Mouse (Mus musculus): ENCODE data around the gene Atg5.

DNA sequence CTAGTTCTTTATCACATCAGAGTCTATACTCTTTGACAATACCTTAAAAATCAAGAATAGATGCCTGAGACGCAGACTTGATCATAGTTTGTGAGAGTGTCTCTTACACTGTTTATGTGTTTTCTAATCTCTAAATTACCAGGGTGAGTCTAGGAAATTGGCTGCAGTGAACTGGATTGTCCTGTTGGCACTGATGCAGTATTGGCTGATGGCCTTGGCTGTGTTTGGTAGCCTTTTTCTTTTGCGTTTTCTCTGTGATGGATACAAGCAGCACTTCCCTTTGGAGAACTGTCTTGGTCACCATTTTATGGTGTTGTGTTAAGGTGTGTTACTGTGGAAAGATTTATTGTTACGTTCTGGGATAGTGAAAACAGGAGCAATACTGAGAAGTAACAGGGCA lies 75.2 kb downstream of the Atg5 start:
- TF ChIP-seq CTCF (conservative IDR thresholded peaks at IDR 0.05; ENCODE audit: low read length) (no peak), POU5F1 (IDR thresholded peaks at IDR 0.05; ENCODE audit: borderline replicate concordance, low read length) (no peak), NANOG (IDR thresholded peaks at IDR 0.05; ENCODE audit: borderline replicate concordance, low read length) (no peak)
